Comparison of ENCODE assay signal across 14 mouse cellular contexts in genomic region chr9:35435565-35435964, GRCm38 (mm10). TPM values are rescaled to one million over a fixed set of nuclear protein-coding genes. Genes with fewer than 3 reads are reported as not detected.
DNase-seq lines count a peak whose midpoint lies in the region; ATAC-seq and TF ChIP-seq lines count a peak whose summit lies in the region.
"Had no signal": no experiment of that assay in that cellular context is flagged by ENCODE, and none has a peak within 500 bp of the region (broad histone marks: within the 10 kb centered on the region; RNA-seq: fewer than 3 reads in every experiment).

No protein-coding gene starts in this region.

- no peak for ATAC-seq in forebrain, embryonic 13.5 days
- no peak for ATAC-seq in forebrain, embryonic 11.5 days (replicated peaks; ENCODE audit: low FRiP score)
- ATAC-seq in hindbrain, embryonic 11.5 days (ENCODE audit: low FRiP score), result peak; percentile 51; the same call in 1 of the 2 replicates
- ATAC-seq in hindbrain, postnatal 0 days, result no peak
- ATAC-seq: midbrain, embryonic 13.5 days had no signal

- H3K4me2 ChIP-seq in forebrain, embryonic 13.5 days, result peak overlapping the region; percentile 32
- H3K4me2 ChIP-seq in forebrain, embryonic 11.5 days (ENCODE audit: low read depth, low read length, severe bottlenecking), result no peak overlapping the region
- H3K4me2 ChIP-seq in hindbrain, embryonic 11.5 days (replicated peaks; ENCODE audit: low read depth, low read length), result no peak overlapping the region
- H3K4me2 ChIP-seq in hindbrain, postnatal 0 days (ENCODE audit: low read depth, low read length), result no peak overlapping the region
- H3K4me2 ChIP-seq: midbrain, embryonic 13.5 days had no signal

- H3K36me3 ChIP-seq in forebrain, embryonic 13.5 days (ENCODE audit: poor library complexity, severe bottlenecking), result no peaks in the 10 kb centered on the region
- H3K36me3 ChIP-seq in forebrain, embryonic 11.5 days (ENCODE audit: control insufficient read depth, insufficient read depth, low read length), result no peaks in the 10 kb centered on the region
- no peaks in the 10 kb centered on the region for H3K36me3 ChIP-seq in hindbrain, embryonic 11.5 days (ENCODE audit: control insufficient read depth, insufficient read depth, low read length)
- no peaks in the 10 kb centered on the region for H3K36me3 ChIP-seq in hindbrain, postnatal 0 days (ENCODE audit: insufficient read depth, low read length)

- H3K27ac ChIP-seq in forebrain, embryonic 13.5 days, result no peak overlapping the region
- no peak overlapping the region for H3K27ac ChIP-seq in forebrain, embryonic 11.5 days (ENCODE audit: low read depth, low read length)
- H3K27ac ChIP-seq in hindbrain, embryonic 11.5 days (ENCODE audit: low read depth, low read length), result no peak overlapping the region
- no peak overlapping the region for H3K27ac ChIP-seq in hindbrain, postnatal 0 days
- H3K27ac ChIP-seq: midbrain, embryonic 13.5 days had no signal

- no peak for TF ChIP-seq CTCF in hindbrain, postnatal 0 days (IDR thresholded peaks at IDR 0.05; ENCODE audit: low read depth)
- TF ChIP-seq CTCF in lung, adult 2 months (IDR thresholded peaks at IDR 0.05; ENCODE audit: insufficient read depth, low read length), result no peak

- no peak for TF ChIP-seq POLR2A in lung, adult 2 months (IDR thresholded peaks at IDR 0.05; ENCODE audit: borderline replicate concordance, extremely low read depth, low read depth, low read length)

- no peak overlapping the region for H3K9ac ChIP-seq in forebrain, embryonic 13.5 days
- no peak overlapping the region for H3K9ac ChIP-seq in forebrain, embryonic 11.5 days (ENCODE audit: low read length)
- no peak overlapping the region for H3K9ac ChIP-seq in hindbrain, embryonic 11.5 days (ENCODE audit: low read depth, low read length)
- H3K9ac ChIP-seq in hindbrain, postnatal 0 days (replicated peaks; ENCODE audit: low read length), result no peak overlapping the region
- H3K9ac ChIP-seq: midbrain, embryonic 13.5 days had no signal

- whole genome bisulfite sequencing in forebrain, embryonic 13.5 days, result 41% methylated on average over 9 of the region's 9 CpGs
- 45% methylated on average over 9 of the region's 9 CpGs for whole genome bisulfite sequencing in forebrain, embryonic 11.5 days
- WGBS in hindbrain, embryonic 11.5 days, result 27% methylated on average over 9 of the region's 9 CpGs
- 31% methylated on average over 9 of the region's 9 CpGs for WGBS in hindbrain, postnatal 0 days
- WGBS in lung, adult 2 months, result 33% methylated on average over 9 of the region's 9 CpGs

- DNase-seq in forebrain, embryonic 11.5 days (ENCODE audit: low spot score), result no peak
- DNase-seq in hindbrain, embryonic 11.5 days (ENCODE audit: low spot score), result peak; percentile 17
- DNase-seq in hindbrain, postnatal 0 days (ENCODE audit: low spot score), result no peak
- DNase-seq in retina, postnatal 1 day, result peak; percentile 48
- no peak for DNase-seq in retina, embryonic 14.5 days (ENCODE audit: low spot score)
- no peak for DNase-seq in spleen, adult 18-20 months
- DNase-seq in lung, adult 2 months, result no peak
- DNase-seq: adrenal gland, postnatal 10 days; gastrocnemius, postnatal 14 days; kidney, adult 11 months; liver; thymus, adult 2 months had no signal

- H3K4me3 ChIP-seq in forebrain, embryonic 13.5 days, result 0 out of 2 replicates have a peak overlapping the region, but pooled peaks have one; percentile 2
- H3K4me3 ChIP-seq in forebrain, embryonic 11.5 days (ENCODE audit: low read depth, low read length), result no peak overlapping the region
- no peak overlapping the region for H3K4me3 ChIP-seq in hindbrain, embryonic 11.5 days (ENCODE audit: low read depth, low read length)
- no peak overlapping the region for H3K4me3 ChIP-seq in hindbrain, postnatal 0 days (ENCODE audit: low read length)
- no peak overlapping the region for H3K4me3 ChIP-seq in lung, adult 2 months (replicated peaks; ENCODE audit: extremely low read depth, low read depth, low read length)
- H3K4me3 ChIP-seq: midbrain, embryonic 13.5 days had no signal

- H3K4me1 ChIP-seq in forebrain, embryonic 13.5 days, result peaks cover 79% of the 10 kb centered on the region
- 0 out of 2 replicates have a peak, but pooled peaks cover 6% of the 10 kb centered on the region for H3K4me1 ChIP-seq in forebrain, embryonic 11.5 days (replicated peaks; ENCODE audit: control insufficient read depth, insufficient read depth, low read length)
- peaks cover 11% of the 10 kb centered on the region for H3K4me1 ChIP-seq in hindbrain, embryonic 11.5 days (replicated peaks; ENCODE audit: control insufficient read depth, insufficient read depth, low read length)
- H3K4me1 ChIP-seq in hindbrain, postnatal 0 days (ENCODE audit: insufficient read depth, low read length), result no peaks in the 10 kb centered on the region
- no peaks in the 10 kb centered on the region for H3K4me1 ChIP-seq in lung, adult 2 months (ENCODE audit: control insufficient read depth, insufficient read depth, low read length)

- no peaks in the 10 kb centered on the region for H3K27me3 ChIP-seq in forebrain, embryonic 13.5 days
- H3K27me3 ChIP-seq in forebrain, embryonic 11.5 days (ENCODE audit: control insufficient read depth, insufficient read depth, low read length), result no peaks in the 10 kb centered on the region
- H3K27me3 ChIP-seq in hindbrain, embryonic 11.5 days (ENCODE audit: control insufficient read depth, insufficient read depth, low read length), result no peaks in the 10 kb centered on the region
- H3K27me3 ChIP-seq in hindbrain, postnatal 0 days (ENCODE audit: insufficient read depth, low read length), result no peaks in the 10 kb centered on the region
- H3K27me3 ChIP-seq: midbrain, embryonic 13.5 days had no signal

- H3K9me3 ChIP-seq in forebrain, embryonic 13.5 days (replicated peaks), result no peaks in the 10 kb centered on the region
- H3K9me3 ChIP-seq in forebrain, embryonic 11.5 days (ENCODE audit: control insufficient read depth, low read length), result no peaks in the 10 kb centered on the region
- H3K9me3 ChIP-seq in hindbrain, embryonic 11.5 days (ENCODE audit: control insufficient read depth, low read length), result no peaks in the 10 kb centered on the region
- H3K9me3 ChIP-seq in hindbrain, postnatal 0 days (ENCODE audit: low read length), result no peaks in the 10 kb centered on the region
- H3K9me3 ChIP-seq: midbrain, embryonic 13.5 days had no signal

RNA-seq across cellular contexts. Expression of gene Cdon, which starts 14.6 kb away (rescaled TPM):
- 20.7 and 22.1 TPM in 2 replicates for polyA plus RNA-seq in forebrain, embryonic 13.5 days (2015; fragmentation: Nextera tagmentation; extraction: Ambion mirVana)
- 16.4 and 17.2 TPM in 2 replicates for polyA plus RNA-seq in forebrain, embryonic 11.5 days (2014; fragmentation: Nextera tagmentation; extraction: Ambion mirVana)
- polyA plus RNA-seq in hindbrain, embryonic 11.5 days (2014; fragmentation: Nextera tagmentation; extraction: Ambion mirVana), result 13.4 and 21.9 TPM in 2 replicates
- 10.6 and 11.1 TPM in 2 replicates for total RNA-seq in hindbrain, postnatal 0 days (2014; rRNA removed)
- 1.0 and 1.7 TPM in 2 replicates for polyA plus RNA-seq in hindbrain, postnatal 0 days (2015; fragmentation: Nextera tagmentation; extraction: Ambion mirVana)
- 5.4 and 7.1 TPM in 2 replicates for polyA plus RNA-seq in lung, adult 2 months (2012; rRNA removed)

Comparison
In these comparisons a context has a peak if more than half of its experiments do, and no peak if none do; other contexts are left out.
1. DNase-seq: peak in hindbrain, embryonic 11.5 days (single experiment) and retina, postnatal 1 day (single experiment); none in forebrain, embryonic 11.5 days (single experiment), hindbrain, postnatal 0 days (single experiment), retina, embryonic 14.5 days (single experiment), spleen, adult 18-20 months (0 of 2) and lung, adult 2 months (single experiment).